Mouse (Mus musculus) liver, postnatal 0 days (tissue): Measurements from ENCODE around the gene Izumo2. TPM values are rescaled to one million over a fixed set of nuclear protein-coding genes. Genes with fewer than 3 reads are reported as not detected.

Experiments
- ATAC-seq: fragments of 200-750 bp; cut with Nextera tagmentation; 2 replicates; pipeline ENCODE4 v1.8.0; 2017; ENCODE audit warnings: mild to moderate bottlenecking, moderate library complexity
- DNase-seq: peaks from one replicate; pipeline ENCODE4 v3.0.0-alpha.2; 2016
- H3K27ac ChIP-seq: fragments of 300-500 bp; sonication (generic); 2 replicates; pipeline ENCODE4 v1.5.1; 2014; ENCODE audit warnings: antibody characterized with exemption, moderate library complexity, mild to moderate bottlenecking, low read depth
- H3K27me3 ChIP-seq: fragments of 300-500 bp; sonication (generic); 2 replicates; pipeline ENCODE4 v1.6.1; 2014; ENCODE audit warnings: low read length, control low read depth, mixed read lengths; ENCODE audit not compliant: insufficient read depth
- H3K36me3 ChIP-seq: fragments of 300-500 bp; sonication (generic); replicated peaks from 2 replicates; pipeline ENCODE4 v1.6.1; 2014; ENCODE audit warnings: mild to moderate bottlenecking, control low read depth, low read length, moderate library complexity, mixed read lengths; ENCODE audit not compliant: insufficient read depth
- H3K4me1 ChIP-seq: fragments of 300-500 bp; sonication (generic); 2 replicates; pipeline ENCODE4 v1.6.1; 2014; ENCODE audit warnings: antibody characterized with exemption, mild to moderate bottlenecking, control low read depth; ENCODE audit not compliant: insufficient read depth
- H3K4me2 ChIP-seq: fragments of 300-500 bp; sonication (generic); 2 replicates; pipeline ENCODE4 v1.6.1; 2014; ENCODE audit warnings: low read depth, mild to moderate bottlenecking, low read length, moderate library complexity, mixed read lengths
- H3K4me3 ChIP-seq: fragments of 300-500 bp; sonication (generic); 2 replicates; pipeline ENCODE4 v1.5.1; 2014; ENCODE audit warnings: low read depth, low read length
- H3K9ac ChIP-seq: fragments of 300-500 bp; sonication (generic); replicated peaks from 2 replicates; pipeline ENCODE4 v1.6.1; 2014; ENCODE audit warnings: mild to moderate bottlenecking, moderate library complexity
- H3K9me3 ChIP-seq: fragments of 300-500 bp; sonication (generic); 2 replicates; pipeline ENCODE4 v1.6.1; 2016; ENCODE audit warnings: mild to moderate bottlenecking, control low read depth, low read length, mixed read lengths
- CTCF ChIP-seq: sonication (generic); IDR thresholded peaks from 2 replicates; pipeline ENCODE4 v1.5.1; 2016; ENCODE audit warnings: antibody characterized with exemption, low read depth
- EP300 ChIP-seq: IDR thresholded peaks from 2 replicates; pipeline ENCODE4 v1.6.1; 2016; ENCODE audit warnings: antibody characterized with exemption, low read depth, mild to moderate bottlenecking
- WGBS: fragments of 180-500 bp; shearing (Covaris S2); extraction: QIAGEN DNeasy Blood & Tissue Kit; methylation state at CpG from one replicate; pipeline ENCODE4 v1.1.7; 2014; ENCODE audit not compliant: insufficient replicate concordance; 5-methylcytosine and 5-hydroxymethylcytosine counted together
- polyA plus RNA-seq: library from polyadenylated mRNA; unstranded; fragments of >200 nt; fragmentation: Nextera tagmentation; extraction: Ambion mirVana; gene quantifications from 2 replicates; pipeline ENCODE4 v1.2.1, GENCODE M21; 2015

Izumo2 gene
- polyA plus RNA-seq, 1 experiment from 2014 or later, result not detected

DNA sequence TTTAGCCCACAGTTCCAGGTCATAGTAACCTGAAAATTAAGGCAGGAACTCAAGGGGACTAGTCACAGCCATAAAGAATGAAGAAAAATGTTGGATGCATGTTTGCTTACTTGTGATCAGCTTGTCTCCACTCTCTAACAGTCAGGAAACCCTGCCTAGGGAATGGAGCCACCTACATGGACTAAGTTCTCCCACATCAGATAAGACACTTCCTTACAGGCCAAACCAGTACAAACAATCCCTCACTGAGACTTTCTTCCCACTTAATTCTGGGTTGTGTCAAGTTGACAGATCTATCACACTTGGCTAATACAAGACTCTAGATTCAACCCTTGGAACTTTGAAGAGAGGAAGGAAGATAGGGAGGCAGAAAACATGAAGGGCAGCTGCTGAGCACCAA is 51.8 kb downstream of the Izumo2 start:
- Histone ChIP-seq H3K9ac (no peak overlapping the region), H3K27ac (no peak overlapping the region), H3K4me3 (no peak overlapping the region), H3K4me1 (no peaks in the 10 kb centered on the region), H3K9me3 (no peaks in the 10 kb centered on the region), H3K4me2 (no peak overlapping the region), H3K27me3 (no peaks in the 10 kb centered on the region), H3K36me3 (peaks cover 72% of the 10 kb centered on the region)
- no peak for TF ChIP-seq EP300
- DNase-seq (no peak), ATAC-seq (no peak)

GRCm38 (mm10) chr7:44768129-44768528 is 59.6 kb downstream of the Izumo2 start:
- TF ChIP-seq CTCF (no peak), EP300 (no peak)
- ATAC-seq (peak; percentile 76), DNase-seq (peak; percentile 39)
- Histone ChIP-seq H3K9ac (no peak overlapping the region), H3K36me3 (peaks cover 72% of the 10 kb centered on the region), H3K9me3 (no peaks in the 10 kb centered on the region), H3K27ac (no peak overlapping the region), H3K4me3 (no peak overlapping the region), H3K27me3 (no peaks in the 10 kb centered on the region), H3K4me2 (no peak overlapping the region), H3K4me1 (no peaks in the 10 kb centered on the region)
- 73% methylated on average over 5 of the region's 5 CpGs for WGBS

Other genes with a start within 250 kb of the Izumo2 start
- 38.9 and 44.3 TPM in 2 replicates for gene Aspdh, start 243.4 kb upstream of the Izumo2 start, polyA plus RNA-seq
- 59.7 and 63.1 TPM in 2 replicates for gene Josd2, start 240.8 kb upstream of the Izumo2 start, polyA plus RNA-seq
- gene Emc10, start 212.2 kb upstream of the Izumo2 start, polyA plus RNA-seq, result 32.4 and 35.9 TPM in 2 replicates
- gene Fam71e1, start 212.2 kb upstream of the Izumo2 start, polyA plus RNA-seq, result 3.3 and 4.1 TPM in 2 replicates
- 0.35 and 2.7 TPM in 2 replicates for gene Mybpc2, start 184.1 kb upstream of the Izumo2 start, polyA plus RNA-seq
- 9.5 and 10.1 TPM in 2 replicates for gene Spib, start 176.7 kb upstream of the Izumo2 start, polyA plus RNA-seq
- 18.9 and 25.1 TPM in 2 replicates for gene Pold1, start 159.9 kb upstream of the Izumo2 start, polyA plus RNA-seq
- gene Nr1h2, start 154.8 kb upstream of the Izumo2 start, polyA plus RNA-seq, result 33.6 and 33.9 TPM in 2 replicates
- 17.0 and 17.8 TPM in 2 replicates for gene Napsa, start 136.4 kb upstream of the Izumo2 start, polyA plus RNA-seq
- gene Kcnc3, start 118.1 kb upstream of the Izumo2 start, polyA plus RNA-seq, result 0.13 and 0.20 TPM in 2 replicates
- gene Myh14, start 37.9 kb upstream of the Izumo2 start, polyA plus RNA-seq, result 1.5 and 2.1 TPM in 2 replicates
- 19.1 and 19.3 TPM in 2 replicates for gene Vrk3, start 39.7 kb downstream of the Izumo2 start, polyA plus RNA-seq
- 0.14 and 0.24 TPM in 2 replicates for gene Zfp473, start 42.3 kb downstream of the Izumo2 start, polyA plus RNA-seq
- gene Nup62, start 107.3 kb downstream of the Izumo2 start, polyA plus RNA-seq, result 19.6 and 21.4 TPM in 2 replicates
- 0.83 and 1.0 TPM in 2 replicates for gene Il4i1, start 107.6 kb downstream of the Izumo2 start, polyA plus RNA-seq
- gene Atf5, start 107.9 kb downstream of the Izumo2 start, polyA plus RNA-seq, result 66.6 and 72.5 TPM in 2 replicates
- gene Akt1s1, start 140.2 kb downstream of the Izumo2 start, polyA plus RNA-seq, result 36.9 and 38.6 TPM in 2 replicates
- 28.2 and 30.5 TPM in 2 replicates for gene Tbc1d17, start 140.3 kb downstream of the Izumo2 start, polyA plus RNA-seq
- gene Pnkp, start 148.4 kb downstream of the Izumo2 start, polyA plus RNA-seq, result 25.6 and 27.9 TPM in 2 replicates
- 43.5 and 49.8 TPM in 2 replicates for gene Ptov1, start 161.0 kb downstream of the Izumo2 start, polyA plus RNA-seq
- 35.6 and 37.7 TPM in 2 replicates for gene Med25, start 184.0 kb downstream of the Izumo2 start, polyA plus RNA-seq
- gene Fuz, start 187.3 kb downstream of the Izumo2 start, polyA plus RNA-seq, result 4.1 and 4.4 TPM in 2 replicates
- gene Ap2a1, start 220.8 kb downstream of the Izumo2 start, polyA plus RNA-seq, result 25.6 and 29.5 TPM in 2 replicates
- 0.06 TPM in 1 of 2 replicates, not detected in the other for gene Tsks, start 234.5 kb downstream of the Izumo2 start, polyA plus RNA-seq